Mouse (Mus musculus) CH12.LX (cell line): ENCODE data around the gene Gtf2ird2.

Source experiments
- MXI1 ChIP-seq: IDR thresholded peaks from 2 replicates; pipeline ENCODE4 v1.6.1; 2011; ENCODE audit warnings: mild to moderate bottlenecking, low read depth, low read length, improper control_type of control experiment
- NELFE ChIP-seq: IDR thresholded peaks from 2 replicates; pipeline ENCODE4 v1.6.1; 2011; ENCODE audit warnings: low read depth, low read length, improper control_type of control experiment

- no peak for TF ChIP-seq MXI1
- TF ChIP-seq NELFE: no peak
Observed at GRCm38 (mm10) chr5:134137933-134138332, 45.9 kb upstream of the Gtf2ird2 start.
